Mouse (Mus musculus) liver, embryonic 16.5 days (tissue): ENCODE measurements around the gene Tmprss9. TPM values are rescaled to one million over a fixed set of nuclear protein-coding genes. Genes with fewer than 3 reads are reported as not detected.

Source experiments
- ATAC-seq: fragments of 200-750 bp; cut with Nextera tagmentation; 2 replicates; pipeline ENCODE4 v1.8.0; 2017; ENCODE audit warnings: low read depth, mild to moderate bottlenecking, moderate number of reproducible peaks, moderate library complexity
- H3K27ac ChIP-seq: fragments of 300-500 bp; sonication (generic); 2 replicates; pipeline ENCODE4 v1.5.1; 2014; ENCODE audit warnings: mild to moderate bottlenecking, low read length
- H3K27me3 ChIP-seq: fragments of 300-500 bp; sonication (generic); 2 replicates; pipeline ENCODE4 v1.6.1; 2014; ENCODE audit warnings: low read depth, low read length, mixed read lengths; ENCODE audit not compliant: control insufficient read depth, insufficient read depth
- H3K36me3 ChIP-seq: fragments of 300-500 bp; sonication (generic); 2 replicates; pipeline ENCODE4 v1.6.1; 2014; ENCODE audit warnings: mild to moderate bottlenecking; ENCODE audit not compliant: control insufficient read depth, insufficient read depth
- H3K4me1 ChIP-seq: fragments of 300-500 bp; sonication (generic); 2 replicates; pipeline ENCODE4 v1.6.1; 2014; ENCODE audit warnings: low read depth, low read length, mixed read lengths; ENCODE audit not compliant: control insufficient read depth
- H3K4me2 ChIP-seq: fragments of 300-500 bp; sonication (generic); 2 replicates; pipeline ENCODE4 v1.6.1; 2014; ENCODE audit warnings: low read depth, low read length, mixed read lengths
- H3K4me3 ChIP-seq: fragments of 300-500 bp; sonication (generic); 2 replicates; pipeline ENCODE4 v1.5.1; 2014; ENCODE audit warnings: low read depth, mild to moderate bottlenecking, low read length
- H3K9ac ChIP-seq: fragments of 300-500 bp; sonication (generic); 2 replicates; pipeline ENCODE4 v1.6.1; 2014; ENCODE audit warnings: low read depth, low read length
- H3K9me3 ChIP-seq: fragments of 300-500 bp; sonication (generic); replicated peaks from 2 replicates; pipeline ENCODE4 v1.6.1; 2016; ENCODE audit warnings: low read length; ENCODE audit not compliant: control insufficient read depth
- WGBS: fragments of 180-500 bp; shearing (Covaris S2); extraction: QIAGEN DNeasy Blood & Tissue Kit; methylation state at CpG from one replicate; pipeline ENCODE4 v1.1.7; 2014; ENCODE audit not compliant: insufficient replicate concordance; 5-methylcytosine and 5-hydroxymethylcytosine counted together
- polyA plus RNA-seq: library from polyadenylated mRNA; unstranded; fragments of >200 nt; fragmentation: Nextera tagmentation; extraction: Ambion mirVana; gene quantifications from 2 replicates; pipeline ENCODE4 v1.2.1, GENCODE M21; 2015

Gene Tmprss9
- polyA plus RNA-seq, 1 experiment from 2014 or later, result 0.04 TPM

- Histone ChIP-seq H3K9ac (peak overlapping the region; percentile 29; the same call in 1 of the 2 replicates), H3K4me1 (peaks cover 17% of the 10 kb centered on the region), H3K27ac (peak overlapping the region; percentile 16; the same call in 1 of the 2 replicates), H3K9me3 (no peaks in the 10 kb centered on the region), H3K4me3 (peak overlapping the region; percentile 82), H3K36me3 (peaks cover 7% of the 10 kb centered on the region), H3K27me3 (no peaks in the 10 kb centered on the region), H3K4me2 (peak overlapping the region; percentile 64)
- no peak for ATAC-seq
- WGBS, result 86% methylated on average over 19 of the region's 19 CpGs
Measured at GRCm38 (mm10) chr10:80901409-80902272, 30.0 kb downstream of the Tmprss9 start.

GRCm38 (mm10) chr10:80902273-80902940, 30.8 kb downstream of the Tmprss9 start:
- peaks cover 17% of the 10 kb centered on the region for H3K4me1 ChIP-seq
- H3K9ac ChIP-seq, result no peak overlapping the region
- ATAC-seq, result no peak
- H3K36me3 ChIP-seq, result peaks cover 7% of the 10 kb centered on the region
- H3K27ac ChIP-seq, result no peak overlapping the region
- no peaks in the 10 kb centered on the region for H3K9me3 ChIP-seq
- no peak overlapping the region for H3K4me3 ChIP-seq
- no peaks in the 10 kb centered on the region for H3K27me3 ChIP-seq
- H3K4me2 ChIP-seq, result no peak overlapping the region
- 83% methylated on average over 9 of the region's 9 CpGs for WGBS

GRCm38 (mm10) chr10:80903282-80903681, 31.6 kb downstream of the Tmprss9 start:
- Histone ChIP-seq H3K9ac (no peak overlapping the region), H3K4me3 (no peak overlapping the region), H3K4me2 (no peak overlapping the region), H3K36me3 (peaks cover 7% of the 10 kb centered on the region), H3K27me3 (no peaks in the 10 kb centered on the region), H3K4me1 (peaks cover 17% of the 10 kb centered on the region), H3K27ac (no peak overlapping the region), H3K9me3 (no peaks in the 10 kb centered on the region)
- WGBS, result 80% methylated on average over 10 of the region's 10 CpGs
- ATAC-seq, result no peak

- WGBS, result 86% methylated on average over 28 of the region's 28 CpGs
- H3K36me3 ChIP-seq, result peaks cover 5% of the 10 kb centered on the region
- H3K27me3 ChIP-seq, result no peaks in the 10 kb centered on the region
- no peak overlapping the region for H3K9ac ChIP-seq
- peaks cover 14% of the 10 kb centered on the region for H3K4me1 ChIP-seq
- no peak for ATAC-seq
- no peak overlapping the region for H3K4me2 ChIP-seq
- no peak overlapping the region for H3K27ac ChIP-seq
- H3K9me3 ChIP-seq, result no peaks in the 10 kb centered on the region
- H3K4me3 ChIP-seq, result no peak overlapping the region
Measured at GRCm38 (mm10) chr10:80904004-80904693, 32.5 kb downstream of the Tmprss9 start.

GRCm38 (mm10) chr10:80904709-80905108, 33.1 kb downstream of the Tmprss9 start:
- Histone ChIP-seq H3K4me3 (no peak overlapping the region), H3K4me1 (peaks cover 8% of the 10 kb centered on the region), H3K9me3 (no peaks in the 10 kb centered on the region), H3K27ac (no peak overlapping the region), H3K36me3 (peaks cover 4% of the 10 kb centered on the region), H3K27me3 (no peaks in the 10 kb centered on the region), H3K4me2 (no peak overlapping the region), H3K9ac (no peak overlapping the region)
- 78% methylated on average over 11 of the region's 11 CpGs for WGBS
- ATAC-seq, result no peak

- Histone ChIP-seq H3K4me2 (no peak overlapping the region), H3K9me3 (no peaks in the 10 kb centered on the region), H3K9ac (no peak overlapping the region), H3K27ac (no peak overlapping the region), H3K36me3 (peaks cover 2% of the 10 kb centered on the region), H3K27me3 (no peaks in the 10 kb centered on the region), H3K4me1 (peaks cover 8% of the 10 kb centered on the region), H3K4me3 (no peak overlapping the region)
- ATAC-seq, result no peak
- 84% methylated on average over 22 of the region's 22 CpGs for WGBS
Measured at GRCm38 (mm10) chr10:80909375-80910162, 37.9 kb downstream of the Tmprss9 start.

DNA sequence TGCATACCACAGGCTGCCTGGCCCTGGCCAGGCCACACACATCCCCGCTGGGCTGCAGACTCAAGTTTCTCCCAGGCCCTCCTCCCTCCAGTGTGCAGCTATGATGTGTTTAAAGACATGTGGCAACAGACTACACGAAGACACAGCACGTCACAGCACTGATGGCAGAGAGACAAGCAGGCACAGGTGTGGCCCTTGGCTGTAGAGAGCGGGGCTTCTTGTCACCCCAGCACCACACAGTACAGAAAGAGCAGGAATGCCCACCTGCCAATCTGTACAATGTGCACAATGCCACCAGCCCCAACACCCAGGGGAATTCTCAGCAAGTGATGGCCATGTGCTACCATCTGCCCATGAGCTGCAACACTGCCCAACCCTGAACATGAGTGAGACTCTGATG, 39.7 kb downstream of the Tmprss9 start:
- no peaks in the 10 kb centered on the region for H3K9me3 ChIP-seq
- H3K4me3 ChIP-seq, result no peak overlapping the region
- H3K9ac ChIP-seq, result no peak overlapping the region
- no peaks in the 10 kb centered on the region for H3K36me3 ChIP-seq
- ATAC-seq, result no peak
- 80% methylated on average over 4 of the region's 4 CpGs for WGBS
- H3K4me2 ChIP-seq, result no peak overlapping the region
- H3K4me1 ChIP-seq, result peaks cover 25% of the 10 kb centered on the region
- no peak overlapping the region for H3K27ac ChIP-seq
- no peaks in the 10 kb centered on the region for H3K27me3 ChIP-seq

DNA sequence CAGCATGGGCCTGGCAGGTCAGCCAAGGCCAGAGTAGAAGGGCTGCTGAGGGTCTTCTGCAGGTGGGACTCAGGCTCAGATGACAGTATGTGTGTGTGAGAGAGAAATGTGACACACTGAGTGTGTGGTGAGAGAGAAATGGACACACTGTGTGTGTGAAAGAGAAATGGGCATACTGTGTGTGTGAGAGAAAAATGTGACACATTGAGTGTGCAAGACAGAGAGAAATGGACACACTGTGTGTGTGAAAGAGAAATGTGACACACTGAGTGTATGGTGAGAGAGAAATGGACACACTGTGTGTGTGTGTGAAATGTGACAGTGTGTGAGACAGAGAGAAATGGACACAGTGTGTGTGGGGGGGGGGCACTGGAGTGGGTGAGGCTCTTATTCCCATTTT, 40.2 kb downstream of the Tmprss9 start:
- no peak for ATAC-seq
- H3K9ac ChIP-seq, result no peak overlapping the region

More for the DNA sequence above, 40.2 kb downstream of the Tmprss9 start:
- H3K27ac ChIP-seq, result no peak overlapping the region
- H3K36me3 ChIP-seq, result no peaks in the 10 kb centered on the region
- H3K27me3 ChIP-seq, result no peaks in the 10 kb centered on the region
- no peak overlapping the region for H3K4me3 ChIP-seq
- peaks cover 28% of the 10 kb centered on the region for H3K4me1 ChIP-seq
- no peaks in the 10 kb centered on the region for H3K9me3 ChIP-seq
- H3K4me2 ChIP-seq, result no peak overlapping the region
